Mouse (Mus musculus) kidney, postnatal 0 days (tissue): Measurements from ENCODE around the gene Tgm6. TPM values are rescaled to one million over a fixed set of nuclear protein-coding genes. Genes with fewer than 3 reads are reported as not detected.

Source experiments
- ATAC-seq: fragments of 200-750 bp; cut with Nextera tagmentation; replicated peaks from 2 replicates; pipeline ENCODE4 v1.8.0; 2017; ENCODE audit warnings: low read depth, moderate number of reproducible peaks, moderate TSS enrichment, moderate library complexity; ENCODE audit not compliant: low FRiP score
- DNase-seq: peaks from one replicate; pipeline ENCODE4 v3.0.0-alpha.2; 2016; ENCODE audit warnings: low spot score
- H3K27ac ChIP-seq: fragments of 300-500 bp; sonication (generic); 2 replicates; pipeline ENCODE4 v1.5.1; 2014; ENCODE audit warnings: mild to moderate bottlenecking
- H3K27me3 ChIP-seq: fragments of 300-500 bp; sonication (generic); 2 replicates; pipeline ENCODE4 v1.6.1; 2014; ENCODE audit warnings: low read length, mixed read lengths; ENCODE audit not compliant: insufficient read depth
- H3K36me3 ChIP-seq: fragments of 300-500 bp; sonication (generic); 2 replicates; pipeline ENCODE4 v1.6.1; 2014; ENCODE audit warnings: low read length, mixed read lengths; ENCODE audit not compliant: insufficient read depth
- H3K4me1 ChIP-seq: fragments of 300-500 bp; sonication (generic); replicated peaks from 2 replicates; pipeline ENCODE4 v1.6.1; 2014; ENCODE audit warnings: antibody characterized with exemption, low read length, mixed read lengths; ENCODE audit not compliant: insufficient read depth
- H3K4me2 ChIP-seq: fragments of 300-500 bp; sonication (generic); 2 replicates; pipeline ENCODE4 v1.6.1; 2014; ENCODE audit warnings: mild to moderate bottlenecking, low read length, moderate library complexity, mixed read lengths
- H3K4me3 ChIP-seq: fragments of 300-500 bp; sonication (generic); replicated peaks from 2 replicates; pipeline ENCODE4 v1.5.1; 2014; ENCODE audit warnings: low read depth, low read length
- H3K9ac ChIP-seq: fragments of 300-500 bp; sonication (generic); 2 replicates; pipeline ENCODE4 v1.6.1; 2014; ENCODE audit warnings: low read depth, low read length
- H3K9me3 ChIP-seq: fragments of 300-500 bp; sonication (generic); replicated peaks from 2 replicates; pipeline ENCODE4 v1.6.1; 2016; ENCODE audit warnings: low read length, inconsistent platforms, mixed read lengths
- CTCF ChIP-seq: IDR thresholded peaks from 2 replicates; pipeline ENCODE4 v1.5.1; 2016; ENCODE audit warnings: antibody characterized with exemption, low read depth, mild to moderate bottlenecking, moderate library complexity
- WGBS: fragments of 180-500 bp; shearing (Covaris S2); extraction: QIAGEN DNeasy Blood & Tissue Kit; methylation state at CpG from one replicate; pipeline ENCODE4 v1.1.7; 2014; 5-methylcytosine and 5-hydroxymethylcytosine counted together
- polyA plus RNA-seq: library from polyadenylated mRNA; unstranded; fragments of >200 nt; fragmentation: Nextera tagmentation; extraction: Ambion mirVana; gene quantifications from 2 replicates; pipeline ENCODE4 v1.2.1, GENCODE M21; 2015

Gene Tgm6
- polyA plus RNA-seq, 1 experiment from 2014 or later: not detected

DNA sequence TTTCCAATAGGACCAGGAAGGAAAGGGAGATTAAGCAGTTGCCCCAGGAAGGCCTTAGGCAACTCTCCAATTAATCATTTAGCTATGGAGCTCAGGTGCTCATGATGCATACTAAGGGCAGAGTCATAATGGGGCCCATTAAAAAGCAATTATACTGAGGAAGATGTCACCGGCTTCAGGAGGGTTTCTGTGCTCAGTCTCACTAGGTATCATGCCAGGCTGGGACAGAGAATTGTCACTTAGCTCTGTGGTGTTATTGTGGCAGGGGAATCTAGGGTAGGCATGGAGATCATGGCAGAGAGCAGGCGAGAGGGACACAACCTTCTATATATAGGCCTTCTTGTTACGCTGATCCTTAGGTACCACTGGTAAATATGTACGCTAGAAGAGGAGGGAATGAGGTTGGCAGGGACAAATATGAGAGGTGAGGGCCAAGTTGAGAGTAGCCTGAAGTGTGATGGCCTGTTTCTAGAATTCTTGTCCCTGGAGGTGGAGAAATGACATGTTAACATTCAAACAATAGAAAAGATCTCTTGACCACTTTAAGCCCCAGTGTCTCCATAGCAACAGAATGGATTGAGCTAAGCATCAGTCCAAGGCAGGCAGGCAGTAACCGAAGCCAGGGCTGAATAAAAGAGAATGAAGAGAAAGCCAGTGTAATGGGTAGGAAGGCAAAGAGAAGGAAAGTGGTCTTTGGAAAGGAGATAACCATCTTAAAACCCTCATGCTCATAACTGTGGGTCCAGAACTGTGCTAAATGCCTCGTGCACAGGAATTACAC is 13.3 kb downstream of the Tgm6 start:
- no peak overlapping the region for H3K27ac ChIP-seq
- H3K4me3 ChIP-seq: no peak overlapping the region
- no peaks in the 10 kb centered on the region for H3K9me3 ChIP-seq
- no peak for DNase-seq
- H3K27me3 ChIP-seq: no peaks in the 10 kb centered on the region
- ATAC-seq: no peak
- 85% methylated on average over 6 of the region's 6 CpGs for WGBS
- no peak overlapping the region for H3K9ac ChIP-seq
- no peaks in the 10 kb centered on the region for H3K36me3 ChIP-seq
- no peak overlapping the region for H3K4me2 ChIP-seq
- H3K4me1 ChIP-seq: no peaks in the 10 kb centered on the region
- no peak for TF ChIP-seq CTCF

DNA sequence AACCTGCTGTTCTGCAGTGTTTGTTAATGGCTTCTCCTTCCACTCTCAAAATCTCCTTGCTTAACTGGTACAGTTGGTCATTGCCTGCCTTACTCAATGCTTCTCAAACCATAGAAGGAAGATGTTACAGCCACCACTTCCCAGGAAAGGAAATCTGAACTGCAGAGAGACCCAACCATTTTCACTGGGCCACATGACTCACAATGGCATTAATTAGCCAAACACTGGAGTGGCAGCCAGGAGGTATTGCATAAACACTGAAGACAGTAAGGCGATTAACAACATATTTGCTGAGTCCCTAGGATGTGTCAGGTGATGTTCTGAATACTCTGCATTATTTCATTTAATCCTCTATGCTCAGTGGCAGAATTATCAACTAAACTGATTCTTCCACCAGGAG is 13.9 kb downstream of the Tgm6 start:
- Histone ChIP-seq H3K9ac (no peak overlapping the region), H3K4me2 (no peak overlapping the region), H3K27ac (no peak overlapping the region), H3K4me3 (no peak overlapping the region), H3K4me1 (no peaks in the 10 kb centered on the region), H3K27me3 (no peaks in the 10 kb centered on the region), H3K36me3 (no peaks in the 10 kb centered on the region), H3K9me3 (no peaks in the 10 kb centered on the region)
- DNase-seq (no peak), ATAC-seq (no peak)
- no peak for TF ChIP-seq CTCF
- 72% methylated on average over 1 of the region's 1 CpGs for WGBS

DNA sequence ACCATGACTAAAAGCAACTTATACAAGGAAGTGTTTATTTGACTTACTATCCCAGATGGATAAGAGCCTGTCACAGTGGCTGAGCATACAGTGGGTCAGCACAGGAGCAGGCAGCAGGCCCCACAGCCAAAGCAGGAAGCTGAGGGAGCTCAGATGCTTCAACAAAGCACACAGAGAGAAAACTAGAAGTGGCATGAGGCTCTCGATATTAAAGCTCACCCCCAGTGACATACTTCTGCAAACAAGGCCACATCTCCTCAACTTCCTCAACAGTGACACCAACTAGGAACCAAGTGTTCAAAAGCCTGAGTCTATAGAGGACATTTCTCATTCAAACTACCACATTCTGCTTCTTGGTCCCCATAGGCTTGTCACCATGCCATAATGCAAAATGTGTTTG is 17.5 kb downstream of the Tgm6 start:
- Histone ChIP-seq H3K36me3 (no peaks in the 10 kb centered on the region), H3K9ac (no peak overlapping the region), H3K4me3 (no peak overlapping the region), H3K4me1 (no peaks in the 10 kb centered on the region), H3K27me3 (no peaks in the 10 kb centered on the region), H3K27ac (no peak overlapping the region), H3K9me3 (no peaks in the 10 kb centered on the region), H3K4me2 (no peak overlapping the region)
- 65% methylated on average over 1 of the region's 1 CpGs for WGBS
- no peak for DNase-seq
- TF ChIP-seq CTCF: no peak
- ATAC-seq: no peak

DNA sequence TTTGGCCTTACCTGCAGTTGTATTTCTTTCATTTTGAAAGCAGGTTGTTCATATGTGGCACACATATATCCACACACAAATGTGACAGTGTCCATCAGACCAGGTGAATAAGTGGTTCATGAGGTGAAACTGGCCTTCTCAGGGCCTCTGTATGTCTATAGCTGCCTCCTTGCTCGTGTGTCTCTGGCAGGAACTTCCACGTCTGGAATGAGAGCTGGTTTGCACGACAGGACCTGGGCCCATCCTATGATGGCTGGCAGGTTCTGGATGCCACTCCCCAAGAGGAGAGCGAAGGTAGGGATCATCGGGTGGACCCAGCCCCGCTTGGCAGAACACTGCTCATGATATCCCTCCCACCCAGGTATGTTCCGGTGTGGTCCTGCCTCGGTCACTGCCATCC is 30.8 kb downstream of the Tgm6 start:
- H3K9ac ChIP-seq: no peak overlapping the region
- WGBS: 92% methylated on average over 8 of the region's 8 CpGs
- TF ChIP-seq CTCF: no peak

DNA sequence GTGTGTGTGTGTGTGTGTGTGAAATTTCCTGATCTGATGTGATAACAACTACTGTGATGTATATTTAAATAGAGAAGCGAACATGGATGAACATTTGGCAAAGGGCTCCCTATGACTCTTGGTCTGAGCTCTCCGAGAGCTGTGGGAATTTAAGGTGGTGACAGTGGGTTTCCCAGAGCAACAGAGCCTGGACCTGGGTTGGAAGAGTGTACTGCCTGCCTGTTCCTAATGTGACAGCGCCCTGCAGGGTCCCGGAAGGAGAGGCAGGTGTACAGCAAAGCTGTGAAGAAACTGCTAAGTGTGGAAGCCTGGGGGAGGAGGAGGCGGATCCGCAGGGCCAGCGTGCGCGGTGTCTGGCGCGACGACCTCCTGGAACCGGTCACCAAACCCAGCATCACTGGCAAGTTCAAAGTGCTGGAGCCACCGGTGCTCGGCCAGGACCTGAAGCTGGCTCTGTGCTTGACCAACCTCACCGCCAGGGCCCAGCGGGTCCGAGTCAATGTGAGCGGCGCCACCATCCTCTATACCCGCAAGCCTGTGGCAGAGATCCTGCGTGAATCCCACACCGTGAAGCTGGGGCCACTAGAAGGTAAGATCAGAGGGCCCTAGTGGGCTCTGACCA is 32.6 kb downstream of the Tgm6 start:
- ATAC-seq (0 out of 2 replicates have a peak, but pooled peaks have one; percentile 29), DNase-seq (no peak)
- no peak for TF ChIP-seq CTCF
- Histone ChIP-seq H3K9me3 (no peaks in the 10 kb centered on the region), H3K4me2 (no peak overlapping the region), H3K27ac (no peak overlapping the region), H3K9ac (no peak overlapping the region), H3K27me3 (no peaks in the 10 kb centered on the region), H3K4me3 (no peak overlapping the region), H3K36me3 (no peaks in the 10 kb centered on the region), H3K4me1 (no peaks in the 10 kb centered on the region)
- 77% methylated on average over 23 of the region's 23 CpGs for WGBS

More for the DNA sequence above, 30.8 kb downstream of the Tgm6 start:
- Histone ChIP-seq H3K9me3 (no peaks in the 10 kb centered on the region), H3K4me3 (no peak overlapping the region), H3K4me1 (no peaks in the 10 kb centered on the region), H3K27me3 (no peaks in the 10 kb centered on the region), H3K27ac (no peak overlapping the region), H3K36me3 (no peaks in the 10 kb centered on the region), H3K4me2 (no peak overlapping the region)
- ATAC-seq (no peak), DNase-seq (no peak)

DNA sequence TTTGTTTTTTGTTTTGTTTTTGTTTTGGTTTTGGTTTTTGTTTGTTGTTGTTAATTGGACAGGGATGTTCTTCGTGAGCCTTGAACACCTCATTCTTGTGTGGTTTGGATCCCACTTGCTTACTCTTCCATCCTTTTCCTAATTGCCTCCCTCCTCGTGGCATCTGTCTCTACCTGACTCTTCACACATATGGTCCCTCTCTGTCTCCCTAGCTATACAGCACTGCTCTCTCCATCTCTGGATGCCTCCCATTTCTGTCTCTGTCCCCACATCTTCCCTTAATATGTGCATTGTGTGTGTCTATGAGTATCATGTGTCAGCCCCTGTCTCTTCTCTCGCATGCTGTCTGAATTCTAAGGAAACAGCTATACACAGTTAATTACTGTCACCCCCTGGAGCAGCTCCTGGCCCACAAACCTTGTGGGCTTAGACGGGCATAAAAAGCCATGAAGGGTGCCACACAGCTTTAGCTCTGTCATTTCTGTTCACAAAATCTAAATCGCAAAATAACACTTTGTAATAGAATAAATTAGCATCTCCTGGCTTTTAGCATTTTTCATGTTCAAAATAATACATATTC is 34.0 kb downstream of the Tgm6 start:
- Histone ChIP-seq H3K4me2 (no peak overlapping the region), H3K9ac (no peak overlapping the region), H3K27me3 (no peaks in the 10 kb centered on the region), H3K36me3 (no peaks in the 10 kb centered on the region), H3K4me1 (no peaks in the 10 kb centered on the region), H3K9me3 (no peaks in the 10 kb centered on the region), H3K4me3 (no peak overlapping the region), H3K27ac (no peak overlapping the region)
- ATAC-seq (no peak), DNase-seq (no peak)
- TF ChIP-seq CTCF: no peak
- 65% methylated on average over 5 of the region's 5 CpGs for WGBS
